Mouse (Mus musculus) adrenal gland, adult (tissue): ENCODE results near the gene Cavin1.

Experiments used
- DNase-seq, 2 experiments: peaks; one replicate each; pipeline ENCODE4 v3.0.0; 2022 to 2023; ENCODE audit warnings: low spot score in 1 of 2; ENCODE audit not compliant: inconsistent age in 2 of 2

Gene Cavin1

DNA sequence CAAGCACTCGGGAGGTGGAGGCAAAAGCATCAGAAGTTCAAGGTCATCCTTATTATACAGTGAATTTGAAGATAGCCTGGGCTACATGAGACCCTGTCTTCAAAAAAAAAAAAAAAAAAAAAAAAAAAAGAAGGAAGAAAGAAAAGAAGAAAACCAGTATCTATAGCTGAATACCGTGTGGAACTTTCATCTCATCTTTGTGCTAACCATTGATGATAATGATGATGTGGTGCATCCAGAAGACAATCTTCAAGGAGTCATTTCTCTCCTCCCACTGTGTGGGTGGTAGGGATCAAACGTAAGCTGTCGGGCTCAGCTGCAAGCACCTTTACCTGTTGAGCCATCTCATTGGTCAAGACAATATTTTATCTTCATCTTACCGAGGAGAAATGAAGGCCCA lies 52.7 kb downstream of the Cavin1 start:
- no peak for DNase-seq

DNA sequence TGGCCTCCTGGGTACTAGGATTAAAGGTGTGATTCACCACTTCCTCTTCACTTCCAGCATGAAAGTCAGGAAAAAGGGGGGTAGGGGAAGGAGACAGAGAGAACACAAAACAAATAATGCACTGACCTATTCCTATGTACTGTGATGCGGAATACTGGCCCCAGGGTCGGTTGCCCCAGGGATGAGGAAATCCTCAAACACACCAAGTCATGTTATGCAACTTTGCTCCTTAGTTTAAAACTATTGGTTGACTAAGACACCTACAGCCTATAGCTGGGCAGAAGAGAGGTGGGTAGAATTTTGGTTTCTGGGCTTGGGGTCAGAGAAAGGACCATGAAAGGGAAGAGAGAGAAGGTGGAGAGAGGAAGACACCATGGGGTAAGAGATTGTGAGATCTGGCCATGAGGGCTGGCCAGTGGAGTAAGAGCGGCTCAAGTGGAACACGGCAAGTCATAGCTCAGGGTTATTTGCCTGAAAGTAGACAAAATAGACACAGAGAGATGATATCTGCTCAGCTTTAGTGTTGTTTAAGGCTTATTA lies 54.2 kb downstream of the Cavin1 start:
- no peak for DNase-seq

DNA sequence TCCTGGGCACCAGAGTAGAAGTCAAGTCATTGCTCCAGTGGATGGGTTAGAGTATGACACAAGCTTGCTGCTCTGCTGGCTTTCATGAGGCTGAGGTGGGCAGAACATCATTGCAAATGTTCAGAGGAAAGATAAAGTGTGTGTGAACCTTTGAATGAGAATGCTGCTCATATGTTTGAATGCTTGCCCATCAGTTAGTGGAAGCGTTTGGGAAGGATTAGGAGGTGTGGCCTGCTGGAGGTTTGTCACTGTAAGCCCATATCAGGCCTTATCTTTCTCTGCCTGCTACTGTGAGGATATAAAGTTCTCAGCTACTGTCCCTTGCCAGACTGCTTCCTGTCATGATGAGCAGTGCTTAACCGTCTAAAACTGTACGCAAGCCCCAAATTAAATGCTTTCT lies 55.6 kb downstream of the Cavin1 start:
- DNase-seq: no peak

GRCm38 (mm10) chr11:100914415-100914814 lies 56.3 kb downstream of the Cavin1 start:
- DNase-seq: no peak

DNA sequence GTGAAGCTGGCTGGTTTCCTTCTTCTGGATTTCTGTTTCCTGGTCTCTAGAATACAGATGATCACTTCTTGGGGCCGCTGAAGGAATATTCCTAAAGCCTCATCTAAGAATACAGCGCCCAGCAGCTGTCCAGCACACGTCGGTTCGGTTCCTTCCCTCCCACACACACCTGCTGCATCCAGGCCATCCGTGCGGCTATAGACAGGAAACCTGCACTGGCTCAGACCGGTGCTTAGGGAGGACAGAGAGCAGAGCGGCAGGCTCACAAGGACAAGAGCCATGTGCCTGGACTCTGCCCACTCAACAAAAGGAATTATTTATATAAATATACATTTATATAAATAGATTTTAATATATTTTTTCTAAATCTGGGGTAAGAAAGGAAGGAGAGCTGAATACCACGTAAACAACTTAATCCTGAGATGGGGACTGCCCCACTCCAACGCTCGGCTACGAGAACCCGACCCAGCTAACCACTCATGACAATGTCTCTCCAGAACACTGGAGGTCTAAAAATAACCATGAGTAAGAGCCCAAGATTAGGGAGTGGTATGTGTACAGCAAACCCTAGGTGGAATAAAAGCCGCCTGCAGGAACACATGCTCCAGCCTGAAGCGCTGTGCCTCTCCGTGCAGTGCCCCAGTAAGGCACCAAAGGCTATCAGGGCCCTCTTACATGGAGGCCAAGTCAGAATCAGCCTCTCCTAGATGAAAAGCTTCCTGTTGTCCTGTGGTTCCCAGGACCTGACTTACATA lies 58.1 kb downstream of the Cavin1 start:
- DNase-seq: no peak

DNA sequence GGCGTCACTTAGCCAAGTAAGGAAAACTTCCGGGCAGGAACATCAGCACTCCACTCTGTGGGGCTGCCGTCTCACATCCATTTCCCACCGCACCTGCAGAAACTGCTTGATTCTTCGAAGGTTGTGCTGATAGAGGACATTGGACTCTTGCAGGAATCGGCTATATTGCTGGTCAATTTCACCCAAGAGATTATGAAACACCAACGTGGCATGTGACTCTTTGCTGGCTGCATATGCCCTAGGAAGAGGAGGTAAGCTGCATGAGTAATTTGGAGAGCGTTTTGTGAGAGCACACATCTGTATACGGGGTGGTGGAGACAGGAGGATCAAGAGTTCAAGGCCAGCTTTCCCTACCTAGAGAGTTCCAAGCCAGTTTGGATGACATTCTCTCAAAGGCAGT lies 62.1 kb downstream of the Cavin1 start:
- DNase-seq: no peak

- DNase-seq: no peak
Measured at GRCm38 (mm10) chr11:100908112-100908511, 62.6 kb downstream of the Cavin1 start.

- no peak for DNase-seq
Measured at GRCm38 (mm10) chr11:100906885-100907284, 63.8 kb downstream of the Cavin1 start.
